Mouse (Mus musculus) right cerebral cortex, adult 18-20 months (tissue): ENCODE results near the gene Fam50b.

Experiments
- DNase-seq: peaks from one replicate; pipeline ENCODE4 v3.0.0; 2022; ENCODE audit warnings: mixed read lengths

Fam50b gene

GRCm38 (mm10) chr13:34734686-34735085 is at the start of gene Fam50b:
TSS of gene Fam50b (plus strand) at chr13:34734850.
- no peak for DNase-seq

GRCm38 (mm10) chr13:34685008-34685765 is 49.5 kb upstream of the Fam50b start:
- no peak for DNase-seq

GRCm38 (mm10) chr13:34691049-34691448 is 43.6 kb upstream of the Fam50b start:
- no peak for DNase-seq

- DNase-seq = no peak
Observed at GRCm38 (mm10) chr13:34693111-34693510, 41.5 kb upstream of the Fam50b start.

- no peak for DNase-seq
Observed at GRCm38 (mm10) chr13:34696734-34697332, 37.8 kb upstream of the Fam50b start.

GRCm38 (mm10) chr13:34700091-34700490 is 34.6 kb upstream of the Fam50b start:
- no peak for DNase-seq

GRCm38 (mm10) chr13:34700630-34701029 is 34.0 kb upstream of the Fam50b start:
- DNase-seq = no peak

GRCm38 (mm10) chr13:34703301-34703700 is 31.3 kb upstream of the Fam50b start:
- DNase-seq = no peak

GRCm38 (mm10) chr13:34703795-34704194 is 30.9 kb upstream of the Fam50b start:
- DNase-seq = no peak

GRCm38 (mm10) chr13:34704835-34705234 is 29.8 kb upstream of the Fam50b start:
- DNase-seq = no peak

- DNase-seq = peak; percentile 29
Observed at GRCm38 (mm10) chr13:34708955-34709354, 25.7 kb upstream of the Fam50b start.

- no peak for DNase-seq
Observed at GRCm38 (mm10) chr13:34709566-34709965, 25.1 kb upstream of the Fam50b start.

GRCm38 (mm10) chr13:34711410-34711809 is 23.2 kb upstream of the Fam50b start:
- no peak for DNase-seq

GRCm38 (mm10) chr13:34712881-34713280 is 21.8 kb upstream of the Fam50b start:
- no peak for DNase-seq

- peak; percentile 88 for DNase-seq
Observed at GRCm38 (mm10) chr13:34715437-34715838, 19.2 kb upstream of the Fam50b start.

- DNase-seq = no peak
Observed at GRCm38 (mm10) chr13:34724831-34725592, 9.6 kb upstream of the Fam50b start.

- peak; percentile 2 for DNase-seq
Observed at GRCm38 (mm10) chr13:34725800-34726476, 8.7 kb upstream of the Fam50b start.

- no peak for DNase-seq
Observed at GRCm38 (mm10) chr13:34726477-34726805, 8.2 kb upstream of the Fam50b start.

GRCm38 (mm10) chr13:34727060-34727459 is 7.6 kb upstream of the Fam50b start:
- DNase-seq = no peak

GRCm38 (mm10) chr13:34731551-34731950 is 3.1 kb upstream of the Fam50b start:
- no peak for DNase-seq

- no peak for DNase-seq
Observed at GRCm38 (mm10) chr13:34733780-34734179, 870 bp upstream of the Fam50b start.

GRCm38 (mm10) chr13:34737968-34738698 is 3.5 kb downstream of the Fam50b start:
- no peak for DNase-seq

- no peak for DNase-seq
Observed at GRCm38 (mm10) chr13:34738699-34738973, 4.0 kb downstream of the Fam50b start.
